Mouse (Mus musculus) stomach, postnatal 0 days (tissue): ENCODE measurements at regions not wholly inside any gene's neighbourhood (a gene's known extent, or its start where the extent isn't known, plus 50 kb on each side); places are given as distances from the start of the nearest gene placed in this dataset.
A peak's percentile ranks its signal among the peaks of the same experiment; 100 is the strongest.

Source experiments
- ATAC-seq: fragments of 200-750 bp; cut with Nextera tagmentation; 2 replicates; pipeline ENCODE4 v1.8.0; 2017; ENCODE audit not compliant: low FRiP score, low TSS enrichment
- DNase-seq: peaks from one replicate; pipeline ENCODE4 v3.0.0-alpha.2; 2016; ENCODE audit warnings: low spot score
- H3K27ac ChIP-seq: fragments of 300-500 bp; sonication (generic); replicated peaks from 2 replicates; pipeline ENCODE4 v1.5.1; 2014; ENCODE audit warnings: mild to moderate bottlenecking, control low read depth
- H3K27me3 ChIP-seq: fragments of 300-500 bp; sonication (generic); 2 replicates; pipeline ENCODE4 v1.6.1; 2014; ENCODE audit warnings: low read length; ENCODE audit not compliant: control insufficient read depth, insufficient read depth
- H3K36me3 ChIP-seq: fragments of 300-500 bp; sonication (generic); 2 replicates; pipeline ENCODE4 v1.6.1; 2014; ENCODE audit warnings: low read length, mixed read lengths; ENCODE audit not compliant: control insufficient read depth, insufficient read depth
- H3K4me1 ChIP-seq: fragments of 300-500 bp; sonication (generic); replicated peaks from 2 replicates; pipeline ENCODE4 v1.6.1; 2014; ENCODE audit warnings: antibody characterized with exemption; ENCODE audit not compliant: control insufficient read depth, insufficient read depth
- H3K4me2 ChIP-seq: fragments of 300-500 bp; sonication (generic); replicated peaks from 2 replicates; pipeline ENCODE4 v1.6.1; 2014; ENCODE audit warnings: low read depth, mild to moderate bottlenecking, control low read depth, moderate library complexity
- H3K4me3 ChIP-seq: fragments of 300-500 bp; sonication (generic); 2 replicates; pipeline ENCODE4 v1.5.1; 2014; ENCODE audit warnings: low read depth, low read length, control low read depth
- H3K9ac ChIP-seq: fragments of 300-500 bp; sonication (generic); 2 replicates; pipeline ENCODE4 v1.6.1; 2014; ENCODE audit warnings: mild to moderate bottlenecking, low read length, control low read depth, mixed read lengths
- H3K9me3 ChIP-seq: fragments of 300-500 bp; sonication (generic); 2 replicates; pipeline ENCODE4 v1.6.1; 2016; ENCODE audit warnings: low read length; ENCODE audit not compliant: control insufficient read depth
- CTCF ChIP-seq: IDR thresholded peaks from 2 replicates; pipeline ENCODE4 v1.5.1; 2016; ENCODE audit warnings: antibody characterized with exemption, low read depth, mild to moderate bottlenecking, moderate library complexity
- EP300 ChIP-seq: optimal IDR thresholded peaks from 2 replicates; pipeline ENCODE3; 2016; ENCODE audit warnings: antibody characterized with exemption
- WGBS: fragments of 180-500 bp; shearing (Covaris S2); extraction: QIAGEN DNeasy Blood & Tissue Kit; methylation state at CpG from one replicate; pipeline ENCODE4 v1.1.7; 2014; 5-methylcytosine and 5-hydroxymethylcytosine counted together

- DNase-seq = peak; percentile 63
Observed at GRCm38 (mm10) chr5:114512756-114513155, 55.1 kb upstream of the Fam222a start.

GRCm38 (mm10) chr5:114513911-114514457, 53.8 kb upstream of the Fam222a start:
- Histone ChIP-seq H3K9ac (no peak overlapping the region), H3K36me3 (no peaks in the 10 kb centered on the region), H3K9me3 (no peaks in the 10 kb centered on the region), H3K4me3 (no peak overlapping the region), H3K27me3 (no peaks in the 10 kb centered on the region), H3K4me2 (peak overlapping the region; percentile 27; the same call in 1 of the 2 replicates), H3K27ac (no peak overlapping the region), H3K4me1 (0 out of 2 replicates have a peak, but pooled peaks cover 2% of the 10 kb centered on the region)
- ATAC-seq (no peak), DNase-seq (no peak)
- TF ChIP-seq CTCF = no peak
- no peak for TF ChIP-seq EP300
- 18% methylated on average over 10 of the region's 10 CpGs for WGBS

More at GRCm38 (mm10) chr5:114512756-114513155, 55.1 kb upstream of the Fam222a start:
- Histone ChIP-seq H3K9ac (no peak overlapping the region), H3K27ac (no peak overlapping the region), H3K9me3 (no peaks in the 10 kb centered on the region), H3K4me3 (no peak overlapping the region), H3K27me3 (no peaks in the 10 kb centered on the region), H3K36me3 (no peaks in the 10 kb centered on the region), H3K4me2 (no peak overlapping the region), H3K4me1 (0 out of 2 replicates have a peak, but pooled peaks cover 2% of the 10 kb centered on the region)
- ATAC-seq = peak; percentile 69; the same call in 1 of the 2 replicates
- TF ChIP-seq CTCF (no peak), EP300 (no peak)
- WGBS = 24% methylated on average over 9 of the region's 9 CpGs

GRCm38 (mm10) chr5:114517010-114517409, 50.8 kb upstream of the Fam222a start:
- Histone ChIP-seq H3K9ac (no peak overlapping the region), H3K4me1 (0 out of 2 replicates have a peak, but pooled peaks cover 2% of the 10 kb centered on the region), H3K27me3 (no peaks in the 10 kb centered on the region), H3K9me3 (no peaks in the 10 kb centered on the region), H3K36me3 (no peaks in the 10 kb centered on the region), H3K4me2 (no peak overlapping the region), H3K4me3 (no peak overlapping the region), H3K27ac (no peak overlapping the region)
- DNase-seq = no peak
- 63% methylated on average over 4 of the region's 4 CpGs for WGBS
- no peak for TF ChIP-seq CTCF
- no peak for TF ChIP-seq EP300
- no peak for ATAC-seq

- TF ChIP-seq CTCF (no peak), EP300 (no peak)
- DNase-seq = no peak
- ATAC-seq = no peak
Observed at GRCm38 (mm10) chr5:114518012-114518411, 49.8 kb upstream of the Fam222a start.

More at GRCm38 (mm10) chr5:114518012-114518411, 49.8 kb upstream of the Fam222a start:
- Histone ChIP-seq H3K36me3 (no peaks in the 10 kb centered on the region), H3K4me3 (no peak overlapping the region), H3K9me3 (no peaks in the 10 kb centered on the region), H3K27ac (no peak overlapping the region), H3K4me1 (0 out of 2 replicates have a peak, but pooled peaks cover 2% of the 10 kb centered on the region), H3K27me3 (no peaks in the 10 kb centered on the region), H3K9ac (no peak overlapping the region), H3K4me2 (no peak overlapping the region)
- WGBS = 77% methylated on average over 2 of the region's 2 CpGs
